Mouse (Mus musculus) C2C12 (cell line): Measurements from ENCODE around the gene Mmp17. TPM values are rescaled to one million over a fixed set of nuclear protein-coding genes. Genes with fewer than 3 reads are reported as not detected.

Experiments
- H3K27me3 ChIP-seq: one replicate; pipeline ENCODE4 v1.6.1; 2011; ENCODE audit not compliant: control insufficient read depth, insufficient read depth, insufficient read length
- H3K36me3 ChIP-seq: one replicate; pipeline ENCODE4 v1.6.1; 2011; ENCODE audit not compliant: control insufficient read depth, insufficient read depth
- H3K4me3 ChIP-seq: one replicate; pipeline ENCODE4 v1.5.1; 2011; ENCODE audit warnings: mild to moderate bottlenecking, control low read depth; ENCODE audit not compliant: poor library complexity, insufficient read depth, severe bottlenecking
- H3K79me2 ChIP-seq: one replicate; pipeline ENCODE4 v1.6.1; 2011; ENCODE audit not compliant: control insufficient read depth, insufficient read depth
- H3K79me3 ChIP-seq: one replicate; pipeline ENCODE4 v1.6.1; 2011; ENCODE audit warnings: low read depth, control low read depth
- H3ac ChIP-seq: one replicate; pipeline ENCODE3; 2011; ENCODE audit warnings: low read depth; ENCODE audit not compliant: control insufficient read depth, insufficient read length
- CEBPB ChIP-seq: IDR thresholded peaks from one replicate; pipeline ENCODE4 v1.6.1; 2011; ENCODE audit warnings: low read depth, mild to moderate bottlenecking, control low read depth, moderate library complexity
- CTCF ChIP-seq: IDR thresholded peaks from one replicate; pipeline ENCODE4 v1.5.1; 2011; ENCODE audit not compliant: control insufficient read depth, insufficient read depth, insufficient read length
- FOSL1 ChIP-seq: IDR thresholded peaks from one replicate; pipeline ENCODE4 v1.8.0; 2011; ENCODE audit warnings: mild to moderate bottlenecking, low read length; ENCODE audit not compliant: poor library complexity, insufficient read depth, severe bottlenecking
- MAX ChIP-seq: IDR thresholded peaks from one replicate; pipeline ENCODE4 v1.6.1; 2011; ENCODE audit warnings: mild to moderate bottlenecking, control low read depth
- MYOD1 ChIP-seq: IDR thresholded peaks from one replicate; pipeline ENCODE4 v1.6.1; 2011; ENCODE audit warnings: low read depth; ENCODE audit not compliant: control insufficient read depth, insufficient read length
- MYOG ChIP-seq: IDR thresholded peaks from one replicate; pipeline ENCODE4 v1.6.1; 2011; ENCODE audit not compliant: control insufficient read depth, insufficient read length; ENCODE audit errors: extremely low read depth
- USF1 ChIP-seq: IDR thresholded peaks from one replicate; pipeline ENCODE4 v1.6.1; 2011; ENCODE audit warnings: low read depth, mild to moderate bottlenecking, control low read depth, moderate library complexity
- polyA plus RNA-seq: library from polyadenylated mRNA; unstranded; fragments of >200 nt; fragmentation: generic; extraction: Trizol; gene quantifications from one replicate; pipeline ENCODE4 v1.2.1, GENCODE M21; 2012; ENCODE audit warnings: missing spikeins

Mmp17 gene
- polyA plus RNA-seq, 1 experiment: 0.26 TPM

DNA sequence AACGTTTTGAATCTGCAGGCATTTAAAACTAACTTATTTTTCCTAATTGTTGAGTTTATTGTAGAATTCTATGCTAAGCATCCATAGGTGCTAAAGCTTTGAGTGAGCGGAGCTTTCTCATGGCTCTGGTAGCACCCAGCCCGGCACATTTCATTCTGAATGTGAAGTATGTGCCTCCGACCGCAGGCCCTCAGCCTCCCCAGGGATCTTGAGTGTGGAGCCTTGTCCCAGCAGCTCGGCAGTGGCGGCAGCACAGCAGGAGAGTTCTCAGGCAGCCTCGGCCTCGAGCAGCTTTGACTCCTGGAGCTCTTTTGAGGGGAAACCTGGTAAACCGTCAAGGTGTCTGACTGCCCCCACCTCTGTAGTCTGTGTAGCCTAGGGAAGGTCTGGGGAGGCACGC is 24.7 kb upstream of the Mmp17 start:
- no peaks in the 10 kb centered on the region for H3K27me3 ChIP-seq
- H3K4me3 ChIP-seq: no peak overlapping the region
- H3K36me3 ChIP-seq: peaks cover 52% of the 10 kb centered on the region
- TF ChIP-seq CEBPB: no peak
- TF ChIP-seq MYOD1: no peak
- TF ChIP-seq CTCF: no peak
- no peak for TF ChIP-seq FOSL1
- TF ChIP-seq MYOG: no peak
- TF ChIP-seq MAX: no peak
- no peak for TF ChIP-seq USF1
- H3ac ChIP-seq: no peak overlapping the region
- H3K79me2 ChIP-seq: no peaks in the 10 kb centered on the region
- no peaks in the 10 kb centered on the region for H3K79me3 ChIP-seq

DNA sequence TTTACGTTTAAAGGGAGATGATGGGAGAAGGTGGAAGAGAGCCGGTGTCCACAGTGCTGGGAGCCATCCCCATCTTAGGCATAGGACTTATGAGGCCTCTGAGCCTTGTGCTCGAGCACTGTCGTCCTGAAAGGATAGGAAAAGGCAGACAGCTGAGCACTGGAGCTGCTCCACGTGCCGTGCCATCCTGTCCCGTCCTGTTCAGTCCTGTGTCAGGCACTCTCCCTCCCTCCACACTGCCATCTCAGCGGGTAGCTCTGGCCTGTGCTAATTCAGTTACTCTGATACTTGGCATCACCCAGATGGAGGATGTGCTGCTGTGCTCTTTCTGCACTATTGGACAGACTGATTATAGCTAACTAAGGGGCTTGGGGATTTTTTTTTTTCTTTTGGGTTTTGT is 21.6 kb upstream of the Mmp17 start:
- H3K79me3 ChIP-seq: no peaks in the 10 kb centered on the region
- H3ac ChIP-seq: no peak overlapping the region
- no peak overlapping the region for H3K4me3 ChIP-seq
- no peaks in the 10 kb centered on the region for H3K27me3 ChIP-seq
- TF ChIP-seq MYOG (no peak), CTCF (no peak), MAX (no peak), FOSL1 (no peak), CEBPB (no peak), MYOD1 (no peak), USF1 (no peak)
- peaks cover 54% of the 10 kb centered on the region for H3K36me3 ChIP-seq
- H3K79me2 ChIP-seq: no peaks in the 10 kb centered on the region

DNA sequence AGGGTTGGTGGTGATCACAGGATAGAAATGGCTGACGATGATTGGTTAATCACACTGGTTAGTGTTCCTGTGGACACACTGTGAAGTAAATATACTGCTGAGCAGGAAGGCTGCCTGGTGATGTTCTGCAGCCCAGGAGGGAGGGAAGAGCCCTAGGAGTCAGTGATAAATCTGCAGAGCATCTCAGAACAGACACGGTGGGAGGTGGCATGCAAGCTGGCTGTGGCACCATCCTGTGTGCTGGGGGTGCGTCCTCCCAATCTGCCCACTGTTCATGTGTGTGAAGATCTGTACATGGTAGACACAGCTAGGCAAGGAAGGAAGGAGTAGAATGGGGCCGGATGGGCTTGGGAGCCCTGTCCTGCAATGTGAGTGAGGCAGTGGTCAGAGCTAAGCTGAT is 15.4 kb upstream of the Mmp17 start:
- H3ac ChIP-seq: no peak overlapping the region
- H3K79me2 ChIP-seq: no peaks in the 10 kb centered on the region
- H3K36me3 ChIP-seq: peaks cover 56% of the 10 kb centered on the region
- no peak overlapping the region for H3K4me3 ChIP-seq
- H3K79me3 ChIP-seq: no peaks in the 10 kb centered on the region
- H3K27me3 ChIP-seq: no peaks in the 10 kb centered on the region
- TF ChIP-seq MYOD1 (no peak), USF1 (no peak), CEBPB (no peak), MYOG (no peak), CTCF (no peak), FOSL1 (no peak), MAX (no peak)

DNA sequence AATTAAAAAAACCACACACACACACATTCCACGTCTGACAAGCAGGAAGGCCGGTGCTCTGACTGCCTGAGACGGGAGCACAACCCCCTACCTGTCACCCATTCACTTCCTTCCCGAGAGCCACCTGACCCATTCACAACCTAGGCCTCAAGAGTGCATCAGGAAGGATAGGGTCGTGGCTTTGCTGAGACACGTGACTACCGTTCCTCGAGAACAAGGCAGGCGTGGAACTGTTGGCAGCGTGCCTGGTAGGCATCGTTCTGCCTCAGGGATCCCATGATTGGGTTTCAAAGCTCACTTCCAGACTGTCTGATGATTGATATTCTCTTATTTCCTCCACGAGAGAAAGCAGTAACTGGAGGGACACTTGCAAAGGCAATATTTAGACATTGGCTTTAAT is 5.8 kb upstream of the Mmp17 start:
- Histone ChIP-seq H3K4me3 (no peak overlapping the region), H3K36me3 (no peaks in the 10 kb centered on the region), H3ac (no peak overlapping the region), H3K79me2 (no peaks in the 10 kb centered on the region), H3K27me3 (peaks cover 37% of the 10 kb centered on the region), H3K79me3 (no peaks in the 10 kb centered on the region)
- TF ChIP-seq USF1: no peak
- no peak for TF ChIP-seq MYOD1
- no peak for TF ChIP-seq MYOG
- TF ChIP-seq CTCF: no peak
- TF ChIP-seq FOSL1: no peak
- TF ChIP-seq CEBPB: no peak
- no peak for TF ChIP-seq MAX

DNA sequence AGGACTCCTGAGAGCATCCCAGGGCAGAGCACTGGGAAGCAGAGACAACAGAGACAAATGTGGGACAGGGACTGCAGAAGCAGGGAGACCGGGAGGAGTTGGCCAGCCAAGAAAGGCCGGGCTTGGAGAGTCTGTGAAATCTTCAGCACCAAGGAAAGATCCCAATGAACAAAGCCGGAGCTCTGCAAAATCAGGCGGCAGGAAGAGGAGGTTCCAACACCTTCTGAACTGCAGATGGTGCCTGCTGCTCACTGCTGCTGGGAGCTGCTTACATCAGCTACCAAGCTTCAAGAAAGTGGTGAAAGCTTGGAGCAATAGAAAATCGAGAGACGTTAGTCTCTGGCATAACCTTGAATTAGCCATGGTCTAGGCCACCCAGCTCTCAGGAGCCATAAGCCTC is 3.9 kb upstream of the Mmp17 start:
- H3K4me3 ChIP-seq: no peak overlapping the region
- no peak overlapping the region for H3ac ChIP-seq
- no peaks in the 10 kb centered on the region for H3K36me3 ChIP-seq
- no peaks in the 10 kb centered on the region for H3K79me2 ChIP-seq
- H3K79me3 ChIP-seq: no peaks in the 10 kb centered on the region
- TF ChIP-seq CTCF (no peak), MYOG (no peak), USF1 (no peak), CEBPB (no peak), MAX (no peak), FOSL1 (no peak), MYOD1 (no peak)
- H3K27me3 ChIP-seq: peaks cover 45% of the 10 kb centered on the region

DNA sequence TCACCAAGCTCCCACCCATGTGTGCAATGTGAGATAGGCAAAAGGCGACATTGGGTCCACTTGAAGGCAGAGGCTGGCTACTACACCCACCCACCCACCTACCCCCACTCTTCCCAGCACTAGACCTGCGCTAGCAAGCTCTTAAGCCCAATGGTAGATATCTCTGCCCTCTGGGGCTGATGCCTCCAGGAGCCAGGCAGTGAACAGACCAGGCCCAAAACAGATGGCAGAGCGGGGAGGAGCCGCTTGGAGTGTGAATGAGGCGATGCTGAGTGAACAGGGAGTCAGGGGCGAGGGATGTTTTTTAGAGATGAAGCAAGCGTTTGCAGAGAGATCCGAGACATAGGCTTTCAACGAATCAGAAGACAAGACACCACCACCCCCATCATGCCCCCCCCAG is 3.4 kb upstream of the Mmp17 start:
- no peak overlapping the region for H3K4me3 ChIP-seq
- no peak overlapping the region for H3ac ChIP-seq
- no peaks in the 10 kb centered on the region for H3K36me3 ChIP-seq
- H3K79me3 ChIP-seq: no peaks in the 10 kb centered on the region
- peaks cover 51% of the 10 kb centered on the region for H3K27me3 ChIP-seq
- no peaks in the 10 kb centered on the region for H3K79me2 ChIP-seq
- TF ChIP-seq CEBPB: no peak
- TF ChIP-seq MAX: no peak
- TF ChIP-seq USF1: no peak
